Mouse (Mus musculus): Measurements from ENCODE around the gene Sept10.

The Sept10 gene

DNA sequence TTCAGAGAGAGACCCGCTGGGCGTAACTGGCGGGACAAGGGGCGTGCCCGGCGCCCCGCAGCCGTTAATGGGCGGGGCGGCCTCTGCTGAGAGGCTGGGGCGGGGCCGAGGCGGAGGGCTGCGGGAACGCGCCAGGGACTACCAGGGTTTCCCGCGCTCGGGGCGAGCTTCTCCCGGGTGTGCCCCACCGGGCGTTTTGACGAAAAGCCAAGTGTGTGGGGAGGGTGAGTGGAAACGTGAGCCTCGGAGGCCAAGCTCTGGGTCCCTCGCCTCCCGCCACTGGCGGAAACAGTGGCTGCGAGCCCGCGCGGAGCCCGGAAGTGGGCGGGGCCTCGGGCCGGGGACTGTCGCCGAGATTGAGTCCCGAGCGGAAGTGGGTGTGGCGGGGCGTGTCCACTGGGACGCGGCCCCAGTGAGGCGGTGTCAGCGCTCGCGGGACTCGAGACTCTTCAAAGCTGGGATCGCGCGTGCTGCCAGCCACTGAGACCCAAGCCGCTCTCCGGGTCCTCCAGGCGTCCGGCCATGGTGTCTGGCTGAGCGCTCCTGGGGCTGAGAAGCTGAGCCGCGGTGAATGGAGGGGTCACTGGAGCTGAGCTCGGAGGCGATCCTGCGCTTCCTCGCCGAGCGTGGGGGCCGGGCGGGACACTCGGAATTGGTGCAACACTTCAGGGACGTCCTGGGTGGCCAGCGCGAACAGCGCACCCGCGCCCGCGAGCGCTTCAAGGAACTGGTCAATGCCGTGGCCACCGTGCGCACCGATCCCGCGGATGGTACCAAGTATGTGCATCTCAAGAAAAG, at the start of gene Sept10, which contains the start of gene Sowahc:
Gene Sept10, minus strand, starts transcription at position 375 of the 798 bp plus-strand sequence.
Gene Sowahc, plus strand, starts transcription at position 481 of the 798 bp plus-strand sequence.
- peak; percentile 97 for DNase-seq

- no peak for DNase-seq
Measured at GRCm38 (mm10) chr10:59268754-59269153, 47.1 kb upstream of the Sept10 start.

DNA sequence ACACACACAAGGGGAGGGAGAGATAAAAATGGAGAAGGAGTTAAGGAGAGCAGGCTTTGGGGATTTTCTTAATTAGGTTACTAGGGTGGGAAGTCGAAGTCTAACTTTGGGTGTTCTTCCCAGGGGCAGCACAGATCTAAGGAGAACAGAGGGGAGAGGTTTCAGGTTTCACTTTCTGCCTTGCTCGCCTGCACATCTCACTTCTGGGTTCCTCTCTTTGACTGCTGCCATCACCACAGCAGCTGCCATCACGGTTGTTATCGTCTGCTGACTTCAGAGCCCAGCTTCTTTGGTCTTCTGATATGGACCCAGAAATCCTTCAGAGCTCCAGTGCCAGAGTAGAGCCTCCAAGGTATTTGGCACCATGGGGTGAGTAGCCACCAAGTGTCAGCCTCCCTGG, 46.5 kb upstream of the Sept10 start:
- DNase-seq = no peak

DNA sequence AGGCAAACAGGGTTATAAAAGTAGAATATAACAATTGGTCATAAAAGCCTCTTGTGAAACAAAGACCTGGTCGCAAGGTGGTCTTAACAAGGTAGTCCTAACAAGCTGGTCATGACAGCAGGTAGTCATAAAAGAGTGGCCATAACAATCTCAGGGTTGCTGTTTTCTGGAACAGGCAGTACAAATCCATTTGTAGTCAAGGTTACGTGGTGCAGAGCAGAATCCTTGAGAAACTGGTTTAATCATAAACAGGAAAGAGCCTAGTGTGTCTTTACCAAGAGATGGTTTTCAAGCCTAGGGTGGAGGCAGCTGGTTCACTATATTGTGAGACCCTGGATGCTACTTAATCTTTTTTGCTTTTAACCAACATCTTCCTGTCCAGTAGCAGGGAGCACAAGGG, 45.6 kb upstream of the Sept10 start:
- no peak for DNase-seq

DNA sequence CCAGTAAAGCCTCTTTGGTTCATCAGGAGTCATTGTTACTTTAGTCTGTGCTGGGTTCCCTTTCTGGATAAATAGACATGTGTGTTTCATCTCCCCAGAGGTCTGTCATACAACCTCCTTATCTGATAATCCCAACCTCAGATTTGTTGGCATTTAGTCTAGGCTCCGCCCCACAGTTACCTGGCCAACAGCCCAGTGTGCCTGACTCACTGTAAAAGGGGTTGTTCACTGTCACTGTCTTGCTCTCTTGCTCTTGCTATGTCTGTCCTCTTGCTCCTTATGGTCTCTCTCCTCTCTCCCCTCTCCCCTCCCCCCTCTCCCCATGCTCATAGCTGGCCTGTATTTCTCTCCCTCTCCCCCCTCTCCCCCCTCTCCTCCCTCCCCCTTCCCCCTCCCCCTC, 44.5 kb upstream of the Sept10 start:
- DNase-seq = no peak

- DNase-seq = no peak
Measured at GRCm38 (mm10) chr10:59265674-59266073, 44.0 kb upstream of the Sept10 start.

GRCm38 (mm10) chr10:59265067-59265466, 43.4 kb upstream of the Sept10 start:
- no peak for DNase-seq

DNA sequence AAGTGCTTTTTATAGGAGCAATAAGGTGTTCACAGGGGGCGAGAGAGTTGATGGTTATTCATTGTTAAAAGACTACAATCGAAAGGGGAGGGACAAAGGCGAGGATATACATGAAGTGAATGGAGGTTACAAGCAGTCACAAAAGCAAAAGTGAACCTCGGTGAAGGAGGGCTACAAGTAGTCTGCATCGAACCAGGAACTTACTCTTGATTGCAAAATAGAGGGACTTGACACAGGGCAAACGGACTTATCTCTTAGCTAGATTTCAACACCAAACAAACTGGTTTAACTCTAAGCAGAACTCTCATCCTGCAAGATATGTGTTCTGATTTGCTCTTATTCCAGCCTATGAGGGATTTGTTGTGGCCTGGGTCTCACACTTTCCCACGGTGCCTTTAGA, 41.3 kb upstream of the Sept10 start:
- DNase-seq = no peak

- no peak for DNase-seq
Measured at GRCm38 (mm10) chr10:59262021-59262420, 40.4 kb upstream of the Sept10 start.

DNA sequence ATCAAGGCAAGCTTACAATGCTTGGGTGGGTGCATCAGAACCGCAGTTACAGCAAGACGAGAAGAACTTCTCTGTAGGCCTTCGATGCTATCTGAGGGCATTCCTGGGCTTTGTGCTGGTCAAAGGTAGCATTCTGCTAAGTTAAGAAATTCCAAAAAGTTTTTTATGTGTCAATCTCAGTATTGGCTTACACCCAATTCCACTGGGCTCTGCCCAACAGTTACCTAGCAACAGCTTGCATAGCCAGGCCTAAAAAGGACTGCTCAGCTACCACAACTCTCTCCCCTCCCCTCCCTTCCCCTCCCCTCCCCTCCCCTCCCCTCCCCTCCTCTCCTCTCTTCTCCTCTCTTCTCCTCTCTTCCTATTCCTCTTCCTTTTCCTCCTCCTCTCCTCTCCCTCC, 40.0 kb upstream of the Sept10 start:
- no peak for DNase-seq

- DNase-seq = no peak
Measured at GRCm38 (mm10) chr10:59259572-59259971, 37.9 kb upstream of the Sept10 start.

DNA sequence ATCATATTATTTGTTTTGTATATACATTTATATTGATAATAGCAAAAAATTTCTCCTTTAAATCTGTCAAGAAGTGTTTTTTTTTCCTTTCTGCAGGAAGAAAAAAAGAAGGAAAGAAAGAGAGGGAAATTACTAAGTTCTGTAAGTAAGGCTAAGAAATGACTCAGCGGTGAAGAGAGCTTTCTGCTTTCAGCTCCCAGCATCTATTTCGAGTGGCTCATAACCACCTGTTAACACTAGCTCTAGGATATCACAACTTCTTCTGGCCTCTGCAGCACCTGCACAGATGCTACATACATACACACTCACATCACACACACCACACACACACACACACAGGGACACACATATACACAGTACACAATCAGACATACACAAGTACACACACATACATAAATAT, 34.9 kb upstream of the Sept10 start:
- DNase-seq = no peak

DNA sequence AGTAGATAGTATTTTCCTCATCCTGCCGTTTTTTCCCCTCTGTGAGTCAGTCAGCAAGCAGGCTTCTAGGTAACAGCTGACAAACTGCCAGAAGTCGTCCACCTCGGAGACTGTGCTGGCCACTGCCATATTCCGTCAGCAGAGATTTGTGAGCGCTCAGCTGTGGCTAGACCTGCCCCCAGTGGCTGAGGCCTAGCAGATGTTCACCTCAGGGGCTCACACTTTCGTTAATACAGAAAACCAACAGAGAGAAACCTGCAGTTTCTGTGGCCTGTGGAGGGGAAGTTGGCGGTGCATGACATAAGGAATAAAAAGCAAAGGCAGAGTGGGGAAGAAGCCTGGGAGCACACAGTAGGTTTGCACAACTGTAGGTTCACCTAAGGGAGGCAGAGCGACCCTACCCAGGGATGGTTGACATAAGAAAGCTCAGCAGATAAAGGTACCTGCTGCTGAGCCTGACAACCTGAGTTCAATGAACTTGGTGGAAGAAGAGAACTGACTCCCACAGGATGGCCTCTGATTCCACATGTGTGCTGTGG, 32.0 kb upstream of the Sept10 start:
- no peak for DNase-seq

GRCm38 (mm10) chr10:59252396-59252795, 30.7 kb upstream of the Sept10 start:
- no peak for DNase-seq

GRCm38 (mm10) chr10:59251980-59252379, 30.3 kb upstream of the Sept10 start:
- no peak for DNase-seq

DNA sequence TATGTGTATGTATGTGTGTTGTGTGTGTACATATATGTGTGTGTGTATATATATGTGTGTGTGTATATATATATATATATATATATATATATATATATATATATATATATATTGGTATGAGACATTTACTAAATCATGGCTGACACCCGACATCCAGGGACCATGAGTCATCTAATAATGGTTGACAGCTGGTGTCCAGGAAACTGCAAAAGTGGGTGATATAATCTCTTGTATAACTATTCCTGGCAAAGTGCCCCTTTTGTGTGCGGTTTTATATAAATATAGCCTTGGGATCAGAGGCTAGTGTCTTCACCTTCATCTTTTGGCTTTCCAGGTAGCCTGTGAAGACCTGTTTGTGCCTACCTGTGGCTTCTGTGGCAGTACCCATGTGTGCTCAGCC, 29.0 kb upstream of the Sept10 start:
- DNase-seq = no peak

DNA sequence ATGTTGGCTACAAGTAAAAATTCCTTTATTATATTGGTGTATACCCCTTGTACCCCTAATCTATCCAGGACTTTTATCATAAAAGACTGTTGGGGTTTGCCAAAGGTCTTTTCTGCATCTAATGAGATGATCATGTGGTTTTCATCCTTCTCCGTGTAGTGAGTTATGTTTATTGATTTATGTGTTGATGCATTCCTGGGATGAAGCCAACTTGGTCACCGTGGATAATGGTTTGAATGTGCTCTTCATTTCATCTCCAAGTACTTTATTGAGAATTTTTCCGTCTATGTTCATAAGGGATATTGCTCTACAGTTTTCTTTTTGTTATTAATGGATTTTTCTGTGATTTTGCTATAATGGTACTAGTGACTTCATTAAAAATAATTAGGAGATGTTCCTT, 27.9 kb upstream of the Sept10 start:
- DNase-seq = no peak

DNA sequence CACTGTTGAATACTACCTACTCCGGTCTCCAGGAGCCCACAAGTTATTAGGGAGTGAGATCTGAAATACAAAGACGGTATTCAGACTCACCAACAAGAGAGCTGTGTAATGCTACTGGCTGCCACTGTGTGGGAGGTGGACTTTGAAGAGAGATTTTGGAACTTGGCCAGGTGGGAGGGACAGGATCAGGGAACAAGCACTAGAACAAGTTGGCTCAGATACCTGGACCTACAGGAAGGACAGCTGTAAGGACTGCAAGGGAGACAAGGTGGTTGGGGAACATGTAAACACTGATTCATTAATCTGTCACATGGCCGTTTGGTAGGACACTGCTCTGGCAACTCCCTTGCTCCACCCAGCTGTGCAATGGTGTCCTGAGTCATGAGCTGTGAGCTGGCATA, 19.5 kb upstream of the Sept10 start:
- no peak for DNase-seq

GRCm38 (mm10) chr10:59237757-59238156, 16.1 kb upstream of the Sept10 start:
- DNase-seq = no peak

DNA sequence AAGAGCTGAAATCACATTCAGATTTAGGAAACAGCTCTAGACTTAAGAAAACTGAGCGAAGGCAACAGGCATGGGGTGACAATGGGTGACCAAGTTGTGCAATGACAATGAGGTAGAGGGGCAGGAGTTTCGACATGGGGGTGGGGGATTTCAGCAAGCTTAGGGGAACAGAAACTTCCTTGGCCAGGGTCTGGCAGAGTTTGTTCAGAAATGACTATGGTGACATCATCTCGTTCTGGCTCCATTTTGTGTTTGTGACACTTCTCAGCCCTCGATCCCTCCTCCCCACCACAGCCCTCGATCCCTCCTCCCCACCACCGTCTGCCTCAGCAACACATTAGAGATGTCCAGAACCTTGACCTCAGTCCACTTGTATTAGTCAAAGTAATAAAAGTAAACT, 14.8 kb upstream of the Sept10 start:
- no peak for DNase-seq

- DNase-seq = no peak
Measured at GRCm38 (mm10) chr10:59235847-59236246, 14.2 kb upstream of the Sept10 start.

DNA sequence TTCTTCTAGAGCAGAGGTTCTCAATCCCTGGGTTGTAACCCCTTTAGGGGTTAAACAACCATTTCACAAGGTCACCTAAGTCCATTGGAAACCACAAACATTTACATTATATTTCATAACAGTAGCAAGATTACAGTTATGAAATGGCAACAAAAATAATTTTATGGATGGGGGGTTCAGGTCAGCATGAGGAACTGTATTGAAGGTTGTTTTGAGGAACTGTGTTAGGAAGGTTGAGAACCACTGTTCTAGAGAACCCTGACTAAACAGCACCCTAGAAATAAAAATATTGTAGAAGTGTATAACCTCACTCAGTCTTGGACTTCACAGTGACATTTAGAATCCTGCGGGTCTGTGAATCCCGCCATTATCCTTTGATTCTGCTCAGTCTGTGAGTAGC, 13.6 kb upstream of the Sept10 start:
- DNase-seq = no peak

- DNase-seq = no peak
Measured at GRCm38 (mm10) chr10:59229205-59229820, 7.7 kb upstream of the Sept10 start.

DNA sequence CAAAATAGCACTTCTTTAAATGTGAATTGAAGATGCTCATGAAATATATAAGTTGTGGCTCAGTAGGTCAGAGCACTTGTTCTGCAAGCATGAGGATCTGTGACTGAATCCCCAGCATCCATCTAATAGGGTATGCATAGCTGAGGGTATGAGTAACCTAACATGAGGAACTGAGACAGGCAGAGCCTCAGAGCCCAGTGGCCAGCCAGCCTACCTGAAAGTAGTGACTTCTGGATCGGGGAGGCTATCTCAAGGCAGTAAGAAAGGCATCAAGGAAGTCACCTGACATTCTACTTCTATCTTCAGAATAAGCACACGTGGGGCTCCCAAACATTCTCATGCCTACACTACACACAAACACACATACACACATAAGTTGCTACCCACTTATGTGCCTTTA, 3.5 kb upstream of the Sept10 start:
- no peak for DNase-seq
